Mouse (Mus musculus) ovary, postnatal 14 days (tissue): ENCODE results near the gene Clec1a.

Experiments
- DNase-seq: peaks from one replicate; pipeline ENCODE4 v3.0.0; 2022; ENCODE audit warnings: low spot score

Gene Clec1a

GRCm38 (mm10) chr6:129405999-129406398 lies 45.8 kb downstream of the Clec1a start:
- no peak for DNase-seq

- DNase-seq: no peak
Measured at GRCm38 (mm10) chr6:129403391-129403790, 48.4 kb downstream of the Clec1a start.

- no peak for DNase-seq
Measured at GRCm38 (mm10) chr6:129402404-129402803, 49.4 kb downstream of the Clec1a start.

GRCm38 (mm10) chr6:129399945-129400344 lies 51.9 kb downstream of the Clec1a start:
- DNase-seq: peak; percentile 4

DNA sequence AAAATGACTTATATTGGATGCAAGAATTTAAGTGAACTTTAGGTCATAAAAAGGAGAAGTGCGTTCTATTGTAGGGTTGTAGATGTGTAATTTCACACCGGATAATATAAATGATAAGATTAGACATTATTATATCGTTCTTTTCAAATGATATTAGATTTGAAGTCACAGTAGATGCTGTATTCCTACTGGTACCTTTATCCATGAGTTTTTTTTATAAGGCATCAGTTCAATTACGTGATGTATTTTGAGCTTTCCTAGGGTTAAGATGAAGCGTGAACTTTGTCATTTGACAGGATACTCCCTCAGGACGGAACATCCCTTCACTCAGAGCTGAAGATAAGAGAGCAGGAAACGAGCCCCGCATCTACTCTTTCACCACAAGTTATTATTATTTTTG lies 54.8 kb downstream of the Clec1a start, which contains the start of gene Clec1b:
Gene Clec1b, plus strand, starts transcription at position 301 of the 400 bp plus-strand sequence.
- no peak for DNase-seq

DNA sequence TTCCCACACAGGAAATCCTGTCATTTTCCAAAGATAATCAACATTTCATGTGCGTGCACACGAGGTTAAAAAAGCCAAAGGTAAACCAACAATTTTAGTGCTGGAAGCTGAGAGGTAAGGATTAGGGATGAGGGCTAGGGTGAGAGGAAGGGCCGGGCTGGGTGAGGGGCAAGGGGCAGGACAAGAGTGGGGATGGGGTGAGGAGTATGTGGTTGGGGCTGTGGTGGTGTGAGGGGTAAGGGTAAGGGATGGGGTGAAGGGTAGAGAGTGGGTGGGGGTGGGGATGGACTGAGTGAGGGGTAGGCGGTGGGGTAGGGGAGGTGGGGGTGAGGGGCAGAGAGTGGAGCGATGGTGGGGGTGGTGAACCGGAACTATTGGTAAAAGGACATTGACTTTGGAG lies 58.1 kb downstream of the Clec1a start:
- DNase-seq: no peak

DNA sequence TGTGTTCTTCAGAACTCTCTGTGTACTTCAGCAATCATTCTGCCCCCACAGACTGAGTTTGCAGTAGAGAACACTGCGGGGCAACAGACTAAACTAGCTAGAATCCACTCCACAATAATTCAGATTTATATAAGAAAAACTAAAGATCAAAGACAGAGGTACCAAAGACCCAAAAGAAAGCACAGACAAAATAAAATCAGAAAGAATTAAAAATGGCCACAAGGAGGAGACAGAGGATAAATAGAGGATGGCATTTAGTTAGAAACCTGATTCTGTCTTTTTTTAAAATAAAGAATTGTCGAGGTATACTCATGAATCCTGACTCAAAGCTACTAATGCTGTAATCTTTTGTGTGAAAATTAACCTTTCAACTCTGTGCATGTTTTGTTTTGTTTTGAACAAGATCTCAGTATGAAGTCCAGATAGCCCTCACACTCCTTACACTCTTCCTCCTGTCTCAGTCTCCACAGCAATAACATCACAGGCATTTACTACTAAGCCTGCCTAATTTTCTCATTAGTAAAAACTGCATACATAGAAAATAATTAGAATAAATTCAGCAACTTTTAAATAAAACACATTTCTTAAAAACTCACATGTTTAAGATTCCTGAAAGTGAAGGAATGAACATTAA lies 58.6 kb downstream of the Clec1a start:
- no peak for DNase-seq

DNA sequence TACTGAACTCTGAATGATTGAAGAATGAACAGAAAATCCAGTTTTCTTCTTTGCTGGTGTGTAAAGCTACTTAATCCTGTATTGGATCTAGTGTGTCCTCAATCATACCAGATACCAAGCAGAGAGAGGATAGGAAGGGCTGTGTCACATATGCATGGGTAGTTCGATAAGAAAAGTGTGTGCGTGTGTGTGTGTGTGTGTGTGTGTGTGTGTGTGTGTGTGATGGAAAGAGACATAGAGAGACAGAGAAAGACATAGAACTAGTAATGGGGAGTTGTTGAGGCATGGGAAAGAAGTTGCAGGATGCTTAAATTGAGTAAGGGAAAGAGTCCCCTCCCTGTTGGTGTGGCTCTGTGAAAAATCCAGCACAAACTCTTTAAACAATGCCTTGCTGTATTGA lies 66.0 kb downstream of the Clec1a start, which contains the start of gene Clec12b:
Gene Clec12b, minus strand, starts transcription at position 101 of the 400 bp plus-strand sequence.
- no peak for DNase-seq

DNA sequence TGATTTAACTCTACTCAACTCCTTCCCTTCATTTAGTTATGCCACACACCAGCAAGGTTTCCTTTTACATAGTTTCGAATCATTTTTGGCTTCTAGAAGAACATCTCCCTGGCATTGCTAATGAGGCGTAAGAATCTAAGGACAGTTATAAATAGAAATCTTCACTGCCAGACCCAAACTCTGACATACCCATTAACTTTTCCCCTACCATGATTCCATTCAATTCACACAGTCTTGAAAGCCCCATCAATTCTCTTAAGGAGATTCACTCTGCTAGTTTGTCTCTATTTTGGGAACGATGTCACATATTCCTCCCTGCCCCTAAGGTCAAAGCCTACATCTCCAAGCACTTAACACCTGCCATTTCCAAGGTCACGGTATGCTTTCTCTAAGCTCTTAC lies 66.8 kb downstream of the Clec1a start:
- DNase-seq: no peak

- no peak for DNase-seq
Measured at GRCm38 (mm10) chr6:129383466-129383865, 68.3 kb downstream of the Clec1a start.

- no peak for DNase-seq
Measured at GRCm38 (mm10) chr6:129381736-129382135, 70.1 kb downstream of the Clec1a start.

DNA sequence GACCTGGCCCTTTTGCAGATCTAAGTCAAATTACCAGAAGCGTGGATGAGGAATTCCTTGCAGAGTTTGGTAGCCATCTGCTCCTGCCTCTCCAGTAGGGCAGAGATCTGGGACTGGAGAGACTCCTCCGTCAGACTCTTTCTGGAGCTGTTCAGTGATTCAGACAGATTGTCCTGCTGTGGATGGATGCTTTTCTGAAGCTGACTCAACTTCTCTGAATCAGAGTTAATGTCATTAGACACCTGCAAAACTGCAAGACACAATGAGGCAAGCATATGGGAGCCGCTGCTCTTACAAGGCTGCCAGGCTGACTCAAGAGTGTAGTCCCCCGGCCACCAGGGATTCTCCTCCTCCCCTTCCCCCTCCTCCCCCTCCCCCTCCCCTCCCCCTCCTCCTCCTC lies 71.3 kb downstream of the Clec1a start:
- DNase-seq: no peak

GRCm38 (mm10) chr6:129374937-129375471 lies 76.8 kb downstream of the Clec1a start:
- no peak for DNase-seq
